ENCODE assay signal across 17 mouse cellular contexts in the genomic region with DNA sequence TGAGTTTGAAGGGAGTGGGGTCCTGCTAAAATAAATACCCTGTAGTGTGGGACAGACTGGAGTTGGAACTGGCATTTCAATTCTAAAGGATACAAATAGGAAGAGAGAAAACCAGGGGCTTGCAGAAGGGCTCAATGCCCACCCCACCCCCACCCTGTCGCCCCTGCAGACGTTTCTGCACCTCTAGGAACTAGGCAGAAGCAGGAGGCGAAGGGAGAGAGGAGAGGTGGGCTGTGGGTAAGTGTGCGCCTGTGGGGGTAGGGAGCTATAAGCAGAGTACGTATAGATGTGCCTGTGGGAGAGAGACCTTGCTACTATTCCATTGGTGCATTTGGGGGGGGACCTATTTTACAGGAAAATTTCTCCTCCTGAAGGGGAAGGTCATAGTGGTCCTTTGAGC. TPM values are rescaled to one million over a fixed set of nuclear protein-coding genes. Genes with fewer than 3 reads are reported as not detected.
DNase-seq lines count a peak whose midpoint lies in the region; ATAC-seq and TF ChIP-seq lines count a peak whose summit lies in the region.
"Had no signal": no experiment of that assay in that cellular context is flagged by ENCODE, and none has a peak within 500 bp of the region (broad histone marks: within the 10 kb centered on the region; RNA-seq: fewer than 3 reads in every experiment).

No protein-coding gene starts in this region.

- no peaks in the 10 kb centered on the region for H3K9me3 ChIP-seq in lung, embryonic 14.5 days (ENCODE audit: low read depth, low read length)
- H3K9me3 ChIP-seq in hindbrain, embryonic 13.5 days, result no peaks in the 10 kb centered on the region
- no peaks in the 10 kb centered on the region for H3K9me3 ChIP-seq in intestine, embryonic 15.5 days
- H3K9me3 ChIP-seq in stomach, embryonic 15.5 days, result no peaks in the 10 kb centered on the region
- H3K9me3 ChIP-seq: embryonic facial prominence, embryonic 13.5 days had no signal

- WGBS in lung, embryonic 14.5 days, result 20% methylated on average over 5 of the region's 5 CpGs
- WGBS in hindbrain, embryonic 13.5 days, result 3% methylated on average over 5 of the region's 5 CpGs
- WGBS in intestine, embryonic 15.5 days, result 36% methylated on average over 5 of the region's 5 CpGs
- WGBS in stomach, embryonic 15.5 days, result 19% methylated on average over 5 of the region's 5 CpGs

- no peak for TF ChIP-seq CTCF in lung, embryonic 14.5 days (IDR thresholded peaks at IDR 0.05; ENCODE audit: low read depth)

- H3K9ac ChIP-seq in lung, embryonic 14.5 days, result peak overlapping the region; percentile 99
- peak overlapping the region; percentile 99 for H3K9ac ChIP-seq in hindbrain, embryonic 13.5 days
- peak overlapping the region; percentile 11; the same call in 1 of the 2 replicates for H3K9ac ChIP-seq in intestine, embryonic 15.5 days
- peak overlapping the region; percentile 16; the same call in 1 of the 2 replicates for H3K9ac ChIP-seq in stomach, embryonic 15.5 days
- H3K9ac ChIP-seq: embryonic facial prominence, embryonic 13.5 days had no signal

- H3K36me3 ChIP-seq in lung, embryonic 14.5 days (ENCODE audit: insufficient read depth), result peaks cover 14% of the 10 kb centered on the region
- no peaks in the 10 kb centered on the region for H3K36me3 ChIP-seq in hindbrain, embryonic 13.5 days
- H3K36me3 ChIP-seq in intestine, embryonic 15.5 days, result no peaks in the 10 kb centered on the region
- no peaks in the 10 kb centered on the region for H3K36me3 ChIP-seq in stomach, embryonic 15.5 days
- H3K36me3 ChIP-seq: embryonic facial prominence, embryonic 13.5 days had no signal

- H3K4me1 ChIP-seq in lung, embryonic 14.5 days (ENCODE audit: insufficient read depth), result peaks cover 12% of the 10 kb centered on the region
- peaks cover 23% of the 10 kb centered on the region for H3K4me1 ChIP-seq in hindbrain, embryonic 13.5 days (replicated peaks)
- H3K4me1 ChIP-seq in intestine, embryonic 15.5 days (replicated peaks), result peaks cover 38% of the 10 kb centered on the region
- peaks cover 25% of the 10 kb centered on the region for H3K4me1 ChIP-seq in stomach, embryonic 15.5 days

- H3K27me3 ChIP-seq in lung, embryonic 14.5 days (ENCODE audit: insufficient read depth, low read length), result peaks cover 11% of the 10 kb centered on the region; the same call in 1 of the 2 replicates
- peaks cover 97% of the 10 kb centered on the region for H3K27me3 ChIP-seq in hindbrain, embryonic 13.5 days
- H3K27me3 ChIP-seq in intestine, embryonic 15.5 days (replicated peaks), result peaks cover 8% of the 10 kb centered on the region; the same call in 1 of the 2 replicates
- peaks cover 11% of the 10 kb centered on the region for H3K27me3 ChIP-seq in stomach, embryonic 15.5 days (replicated peaks)
- H3K27me3 ChIP-seq: CH12.LX had no signal

- H3K27ac ChIP-seq in lung, embryonic 14.5 days (ENCODE audit: low read depth), result peak overlapping the region; percentile 100
- H3K27ac ChIP-seq in hindbrain, embryonic 13.5 days, result peak overlapping the region; percentile 100
- peak overlapping the region; percentile 89 for H3K27ac ChIP-seq in intestine, embryonic 15.5 days
- peak overlapping the region; percentile 78 for H3K27ac ChIP-seq in stomach, embryonic 15.5 days
- H3K27ac ChIP-seq: embryonic facial prominence, embryonic 13.5 days; macrophage had no signal

- no peak for DNase-seq in lung, embryonic 14.5 days
- no peak for DNase-seq in lung, postnatal 10 days
- DNase-seq in cerebellum, adult 9-11 months, result no peak
- DNase-seq: cerebellum, postnatal 36 days; heart, postnatal 14 days; kidney, postnatal 14 days; right cerebral cortex, adult 18-20 months had no signal

- H3K4me2 ChIP-seq in lung, embryonic 14.5 days, result peak overlapping the region; percentile 84
- peak overlapping the region; percentile 83 for H3K4me2 ChIP-seq in hindbrain, embryonic 13.5 days
- H3K4me2 ChIP-seq in intestine, embryonic 15.5 days (replicated peaks), result peak overlapping the region; percentile 81
- peak overlapping the region; percentile 62 for H3K4me2 ChIP-seq in stomach, embryonic 15.5 days
- H3K4me2 ChIP-seq: embryonic facial prominence, embryonic 13.5 days had no signal

- ATAC-seq in lung, embryonic 14.5 days (ENCODE audit: insufficient read depth), result no peak
- peak; percentile 62 for ATAC-seq in hindbrain, embryonic 13.5 days (ENCODE audit: low FRiP score)
- ATAC-seq in intestine, embryonic 15.5 days, result no peak
- ATAC-seq in stomach, embryonic 15.5 days (ENCODE audit: insufficient read depth, low FRiP score, low read depth), result no peak
- ATAC-seq in granulocyte monocyte progenitor cell, adult 5-6 weeks (replicated peaks; ENCODE audit: poor library complexity, severe bottlenecking), result no peak
- ATAC-seq: midbrain, embryonic 16.5 days had no signal

- peak overlapping the region; percentile 72 for H3K4me3 ChIP-seq in lung, embryonic 14.5 days (ENCODE audit: low read depth, low read length)
- peak overlapping the region; percentile 57 for H3K4me3 ChIP-seq in hindbrain, embryonic 13.5 days
- no peak overlapping the region for H3K4me3 ChIP-seq in intestine, embryonic 15.5 days (replicated peaks)
- H3K4me3 ChIP-seq in stomach, embryonic 15.5 days (replicated peaks), result peak overlapping the region; percentile 30; the same call in 1 of the 2 replicates
- H3K4me3 ChIP-seq: embryonic facial prominence, embryonic 13.5 days had no signal

RNA-seq across cellular contexts. Expression of a gene that starts 4.6 kb away (rescaled TPM):
- polyA plus RNA-seq in lung, embryonic 14.5 days (2014; fragmentation: Nextera tagmentation; extraction: Ambion mirVana), result 3.9 and 6.3 TPM in 2 replicates
- 11.9 and 14.5 TPM in 2 replicates for polyA plus RNA-seq in hindbrain, embryonic 13.5 days (2015; fragmentation: Nextera tagmentation; extraction: Ambion mirVana)
- polyA plus RNA-seq in intestine, embryonic 15.5 days (2015; fragmentation: Nextera tagmentation; extraction: Ambion mirVana), result 1.8 and 2.7 TPM in 2 replicates
- 2.5 and 2.7 TPM in 2 replicates for polyA plus RNA-seq in stomach, embryonic 15.5 days (2015; fragmentation: Nextera tagmentation; extraction: Ambion mirVana)
- 1.5 and 7.8 TPM in 2 replicates for total RNA-seq in granulocyte monocyte progenitor cell, adult 5-6 weeks (2014; fragmentation: Nextera tagmentation)
- 0.05 and 0.56 TPM in 2 replicates for total RNA-seq in granulocyte monocyte progenitor cell, adult 5-6 weeks (2017)
- total RNA-seq: left cerebral cortex, adult 18-20 months had no signal
- polyA plus RNA-seq: embryonic facial prominence, embryonic 13.5 days; forebrain, embryonic 11.5 days; midbrain, embryonic 16.5 days had no signal

RNA-seq across cellular contexts. Expression of a gene that starts 9.7 kb away (rescaled TPM):
- 3.8 and 3.9 TPM in 2 replicates for polyA plus RNA-seq in lung, embryonic 14.5 days (2014; fragmentation: Nextera tagmentation; extraction: Ambion mirVana)
- 9.5 and 11.3 TPM in 2 replicates for polyA plus RNA-seq in hindbrain, embryonic 13.5 days (2015; fragmentation: Nextera tagmentation; extraction: Ambion mirVana)
- 2.8 and 3.2 TPM in 2 replicates for polyA plus RNA-seq in intestine, embryonic 15.5 days (2015; fragmentation: Nextera tagmentation; extraction: Ambion mirVana)
- 3.4 and 3.6 TPM in 2 replicates for polyA plus RNA-seq in stomach, embryonic 15.5 days (2015; fragmentation: Nextera tagmentation; extraction: Ambion mirVana)
- total RNA-seq in granulocyte monocyte progenitor cell, adult 5-6 weeks (2014; fragmentation: Nextera tagmentation), result 2.6 and 3.8 TPM in 2 replicates
- 1.9 and 2.3 TPM in 2 replicates for total RNA-seq in granulocyte monocyte progenitor cell, adult 5-6 weeks (2017)
- total RNA-seq: left cerebral cortex, adult 18-20 months had no signal
- polyA plus RNA-seq: forebrain, embryonic 11.5 days; midbrain, embryonic 16.5 days had no signal

RNA-seq across cellular contexts. Expression of a gene that starts 22.6 kb away (rescaled TPM):
- polyA plus RNA-seq in lung, embryonic 14.5 days (2014; fragmentation: Nextera tagmentation; extraction: Ambion mirVana), result 48.9 and 51.6 TPM in 2 replicates
- 38.6 and 47.2 TPM in 2 replicates for polyA plus RNA-seq in hindbrain, embryonic 13.5 days (2015; fragmentation: Nextera tagmentation; extraction: Ambion mirVana)
- polyA plus RNA-seq in intestine, embryonic 15.5 days (2015; fragmentation: Nextera tagmentation; extraction: Ambion mirVana), result 17.7 and 19.8 TPM in 2 replicates
- 20.3 and 21.0 TPM in 2 replicates for polyA plus RNA-seq in stomach, embryonic 15.5 days (2015; fragmentation: Nextera tagmentation; extraction: Ambion mirVana)
- 1.7 TPM in 1 of 2 replicates, not detected in the other for total RNA-seq in granulocyte monocyte progenitor cell, adult 5-6 weeks (2014; fragmentation: Nextera tagmentation)
- total RNA-seq in granulocyte monocyte progenitor cell, adult 5-6 weeks (2017), result 0.26 TPM in 1 of 2 replicates, not detected in the other
- total RNA-seq: CH12.LX; left cerebral cortex, adult 18-20 months had no signal
- polyA plus RNA-seq: forebrain, embryonic 11.5 days; macrophage had no signal

RNA-seq across cellular contexts. Expression of a gene that starts 24.6 kb away (rescaled TPM):
- polyA plus RNA-seq in lung, embryonic 14.5 days (2014; fragmentation: Nextera tagmentation; extraction: Ambion mirVana), result 65.9 and 76.1 TPM in 2 replicates
- 196 and 216 TPM in 2 replicates for polyA plus RNA-seq in hindbrain, embryonic 13.5 days (2015; fragmentation: Nextera tagmentation; extraction: Ambion mirVana)
- 27.2 and 31.3 TPM in 2 replicates for polyA plus RNA-seq in intestine, embryonic 15.5 days (2015; fragmentation: Nextera tagmentation; extraction: Ambion mirVana)
- 17.6 and 17.9 TPM in 2 replicates for polyA plus RNA-seq in stomach, embryonic 15.5 days (2015; fragmentation: Nextera tagmentation; extraction: Ambion mirVana)
- total RNA-seq in granulocyte monocyte progenitor cell, adult 5-6 weeks (2014; fragmentation: Nextera tagmentation), result not detected in 2 replicates
- 0.05 TPM in 1 of 2 replicates, not detected in the other for total RNA-seq in granulocyte monocyte progenitor cell, adult 5-6 weeks (2017)
- total RNA-seq: left cerebral cortex, adult 18-20 months had no signal
- polyA plus RNA-seq: forebrain, embryonic 11.5 days; macrophage; midbrain, embryonic 16.5 days had no signal

RNA-seq across cellular contexts. Expression of a gene that starts 35.5 kb away (rescaled TPM):
- polyA plus RNA-seq in lung, embryonic 14.5 days (2014; fragmentation: Nextera tagmentation; extraction: Ambion mirVana), result 19.7 and 24.4 TPM in 2 replicates
- 81.9 and 132 TPM in 2 replicates for polyA plus RNA-seq in hindbrain, embryonic 13.5 days (2015; fragmentation: Nextera tagmentation; extraction: Ambion mirVana)
- polyA plus RNA-seq in intestine, embryonic 15.5 days (2015; fragmentation: Nextera tagmentation; extraction: Ambion mirVana), result 14.4 and 16.1 TPM in 2 replicates
- 7.5 and 10.7 TPM in 2 replicates for polyA plus RNA-seq in stomach, embryonic 15.5 days (2015; fragmentation: Nextera tagmentation; extraction: Ambion mirVana)
- not detected in 2 replicates for total RNA-seq in granulocyte monocyte progenitor cell, adult 5-6 weeks (2014; fragmentation: Nextera tagmentation)
- total RNA-seq in granulocyte monocyte progenitor cell, adult 5-6 weeks (2017), result not detected in 2 replicates
- total RNA-seq: heart, postnatal 14 days; left cerebral cortex, adult 18-20 months had no signal
- polyA plus RNA-seq: forebrain, embryonic 11.5 days; macrophage; midbrain, embryonic 16.5 days had no signal

Comparison
In these comparisons a context has a peak if more than half of its experiments do, and no peak if none do; other contexts are left out.
1. H3K9ac ChIP-seq: peak in every context shown above with its lines; median percentile 99 in lung, embryonic 14.5 days; 99 in hindbrain, embryonic 13.5 days; 16 in stomach, embryonic 15.5 days; 11 in intestine, embryonic 15.5 days.